Mouse (Mus musculus) cerebellum, adult 2 months (tissue): ENCODE data around the gene B9d1.

ENCODE experiments used
- CTCF ChIP-seq: fragments of 200-500 bp; IDR thresholded peaks from 2 replicates; pipeline ENCODE4 v1.5.1; 2011; ENCODE audit warnings: low read depth, mild to moderate bottlenecking, control low read depth, low read length, moderate library complexity, borderline replicate concordance; ENCODE audit not compliant: insufficient read depth
- POLR2A ChIP-seq: fragments of 200-500 bp; IDR thresholded peaks from 2 replicates; pipeline ENCODE4 v1.6.1; 2011; ENCODE audit warnings: low read length, control low read depth, borderline replicate concordance; ENCODE audit not compliant: insufficient read depth

GRCm38 (mm10) chr11:61547710-61548109, 42.8 kb downstream of the B9d1 start:
- TF ChIP-seq POLR2A (no peak), CTCF (no peak)
